Mouse (Mus musculus) embryonic facial prominence, embryonic 14.5 days (tissue): ENCODE data around the gene Krt35. TPM values are rescaled to one million over a fixed set of nuclear protein-coding genes. Genes with fewer than 3 reads are reported as not detected.

ENCODE experiments used
- ATAC-seq: fragments of 200-750 bp; cut with Nextera tagmentation; 2 replicates; pipeline ENCODE4 v1.8.0; 2017; ENCODE audit warnings: low read depth, moderate number of reproducible peaks, moderate TSS enrichment
- DNase-seq: peaks from one replicate; pipeline ENCODE4 v3.0.0-alpha.2; 2015; ENCODE audit warnings: low spot score
- H3K27ac ChIP-seq: fragments of 300-500 bp; sonication (generic); replicated peaks from 2 replicates; pipeline ENCODE4 v1.5.1; 2014; ENCODE audit warnings: low read depth, mild to moderate bottlenecking, low read length, moderate library complexity
- H3K27me3 ChIP-seq: fragments of 300-500 bp; sonication (generic); replicated peaks from 2 replicates; pipeline ENCODE4 v1.6.1; 2014; ENCODE audit warnings: low read length; ENCODE audit not compliant: control insufficient read depth, insufficient read depth
- H3K36me3 ChIP-seq: fragments of 300-500 bp; sonication (generic); 2 replicates; pipeline ENCODE4 v1.6.1; 2014; ENCODE audit warnings: low read length, mixed read lengths; ENCODE audit not compliant: control insufficient read depth, insufficient read depth
- H3K4me1 ChIP-seq: fragments of 300-500 bp; sonication (generic); 2 replicates; pipeline ENCODE4 v1.6.1; 2014; ENCODE audit warnings: antibody characterized with exemption, low read length; ENCODE audit not compliant: control insufficient read depth, insufficient read depth
- H3K4me2 ChIP-seq: fragments of 300-500 bp; sonication (generic); 2 replicates; pipeline ENCODE4 v1.6.1; 2014; ENCODE audit warnings: low read depth, mild to moderate bottlenecking, low read length, moderate library complexity, mixed read lengths
- H3K4me3 ChIP-seq: fragments of 300-500 bp; sonication (generic); 2 replicates; pipeline ENCODE4 v1.5.1; 2014; ENCODE audit warnings: low read depth, mild to moderate bottlenecking, low read length
- H3K9ac ChIP-seq: fragments of 300-500 bp; sonication (generic); 2 replicates; pipeline ENCODE4 v1.6.1; 2014; ENCODE audit warnings: low read depth, mild to moderate bottlenecking, low read length, moderate library complexity, mixed read lengths
- H3K9me3 ChIP-seq: fragments of 300-500 bp; sonication (generic); 2 replicates; pipeline ENCODE4 v1.6.1; 2016; ENCODE audit warnings: low read length; ENCODE audit not compliant: control insufficient read depth
- WGBS: fragments of 180-500 bp; shearing (Covaris S2); extraction: QIAGEN DNeasy Blood & Tissue Kit; methylation state at CpG from one replicate; pipeline ENCODE4 v1.1.7; 2014; 5-methylcytosine and 5-hydroxymethylcytosine counted together
- polyA plus RNA-seq: library from polyadenylated mRNA; unstranded; fragments of >200 nt; fragmentation: Nextera tagmentation; extraction: Ambion mirVana; gene quantifications from 2 replicates; pipeline ENCODE4 v1.2.1, GENCODE M21; 2014

Gene Krt35
- polyA plus RNA-seq, 1 experiment from 2014 or later, result 2.9 TPM

DNA sequence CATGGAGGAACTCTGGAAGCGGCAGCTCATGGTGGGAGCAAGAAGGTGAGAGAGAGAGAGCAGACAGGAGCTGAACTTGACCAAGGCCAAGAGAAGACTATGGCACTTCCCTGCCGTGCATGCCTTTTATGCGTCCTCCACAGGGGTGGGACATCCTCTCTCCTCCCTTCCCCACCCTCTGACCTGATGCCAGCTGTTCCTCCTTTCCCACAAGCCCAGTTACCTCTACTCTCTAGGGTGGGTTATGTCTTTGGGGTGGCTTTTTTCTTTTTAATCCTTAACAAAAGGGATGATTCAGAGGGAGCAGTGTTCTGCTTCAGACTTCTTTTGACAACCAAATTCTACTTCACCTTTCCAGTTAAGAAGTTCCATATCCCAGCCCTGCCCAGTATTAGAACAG, 25.4 kb upstream of the Krt35 start, which contains the start of gene Krt13:
Gene Krt13 (minus strand): TSS at position 101 of the 400 bp plus-strand sequence.
- no peaks in the 10 kb centered on the region for H3K36me3 ChIP-seq
- no peak within 1 kb of the TSS for H3K27ac ChIP-seq
- WGBS, result 69% methylated on average over 3 of the region's 3 CpGs
- ATAC-seq, result no peak
- H3K4me3 ChIP-seq, result no peak within 1 kb of the TSS
- H3K4me2 ChIP-seq, result no peak within 1 kb of the TSS
- no peak within 1 kb of the TSS for H3K9ac ChIP-seq
- H3K27me3 ChIP-seq, result no peaks in the 10 kb centered on the region
- no peaks in the 10 kb centered on the region for H3K4me1 ChIP-seq
- H3K9me3 ChIP-seq, result no peaks in the 10 kb centered on the region
- no peak for DNase-seq

DNA sequence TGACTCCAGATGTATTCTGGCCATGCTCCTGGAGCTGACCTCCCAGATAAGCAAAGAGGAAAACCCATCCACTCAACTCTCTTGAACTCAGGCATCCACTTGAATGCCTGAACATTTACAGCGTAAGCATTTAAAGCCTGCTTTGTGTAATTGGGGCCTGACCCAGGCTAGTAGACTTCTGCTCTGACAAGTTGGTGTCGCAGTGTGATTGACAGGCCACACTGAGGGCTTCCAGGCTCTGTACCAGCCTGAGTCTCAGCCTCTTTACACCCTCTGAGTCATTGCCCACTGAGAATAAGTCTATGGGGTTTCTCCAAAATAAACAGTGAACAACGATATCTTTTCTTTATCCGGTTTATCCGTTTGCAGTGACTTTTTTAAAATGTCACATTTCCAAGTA, 24.3 kb upstream of the Krt35 start:
- no peak for DNase-seq
- Histone ChIP-seq H3K4me3 (no peak overlapping the region), H3K36me3 (no peaks in the 10 kb centered on the region), H3K9me3 (no peaks in the 10 kb centered on the region), H3K9ac (no peak overlapping the region), H3K27ac (no peak overlapping the region), H3K4me1 (no peaks in the 10 kb centered on the region), H3K27me3 (no peaks in the 10 kb centered on the region), H3K4me2 (no peak overlapping the region)
- WGBS, result 82% methylated on average over 5 of the region's 5 CpGs
- no peak for ATAC-seq

DNA sequence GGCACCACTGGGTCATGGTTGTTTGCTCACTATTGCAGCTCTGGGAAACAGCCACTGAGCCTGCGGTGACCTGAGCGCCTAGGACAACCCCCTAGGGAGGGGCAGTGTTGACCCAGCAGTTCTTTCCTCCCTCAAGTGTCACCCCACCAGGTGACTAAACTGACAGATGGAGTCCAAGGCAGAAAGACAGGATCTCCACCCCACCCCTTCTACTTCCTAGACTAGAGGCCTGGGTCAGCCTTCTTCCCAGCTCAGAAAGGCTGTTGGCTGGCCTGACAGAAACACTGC, 17.6 kb upstream of the Krt35 start:
- DNase-seq (no peak), ATAC-seq (no peak)
- no peaks in the 10 kb centered on the region for H3K36me3 ChIP-seq
- no peak overlapping the region for H3K27ac ChIP-seq
- H3K9ac ChIP-seq, result no peak overlapping the region
- H3K4me1 ChIP-seq, result no peaks in the 10 kb centered on the region
- 76% methylated on average over 2 of the region's 2 CpGs for WGBS
- H3K4me3 ChIP-seq, result no peak overlapping the region
- H3K9me3 ChIP-seq, result no peaks in the 10 kb centered on the region
- no peaks in the 10 kb centered on the region for H3K27me3 ChIP-seq
- H3K4me2 ChIP-seq, result no peak overlapping the region

DNA sequence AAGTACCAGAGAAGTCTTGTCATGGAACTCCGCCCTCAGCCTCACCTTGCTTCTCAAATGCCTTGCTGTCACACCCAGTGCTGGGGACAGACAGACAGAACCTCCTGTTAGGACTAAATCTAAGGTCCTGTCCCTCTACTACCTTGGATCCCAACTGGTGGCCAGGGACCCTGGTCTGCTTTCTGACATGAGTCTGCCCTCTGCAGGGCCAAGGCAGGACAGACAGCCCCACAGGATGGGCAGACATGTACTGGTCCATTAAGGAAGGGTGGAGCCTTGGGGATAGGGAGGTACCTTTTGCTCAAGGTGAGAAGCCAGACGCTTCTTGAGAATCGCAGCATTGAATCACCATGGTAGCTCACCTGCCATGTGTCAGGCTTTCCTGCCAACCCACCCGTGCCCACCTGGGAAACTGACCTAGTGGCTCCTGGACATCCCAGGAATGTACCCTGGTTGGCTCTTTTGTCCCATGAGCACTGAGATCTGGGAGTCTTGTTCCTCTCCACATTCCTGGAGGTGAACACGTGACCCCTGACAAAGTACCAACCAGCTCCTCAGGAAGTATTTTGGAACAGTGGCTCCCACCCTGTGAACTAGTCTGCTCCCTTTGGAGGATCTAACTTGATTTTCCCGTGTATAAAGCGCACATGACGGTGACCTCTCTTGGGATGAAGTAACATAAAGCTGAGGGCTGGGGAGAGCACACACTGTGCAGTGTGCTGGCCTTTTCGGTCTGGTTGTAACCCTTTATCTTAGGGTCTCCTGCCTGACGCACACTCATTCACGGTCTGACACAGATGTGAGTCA, 17.1 kb upstream of the Krt35 start:
- Histone ChIP-seq H3K27me3 (no peaks in the 10 kb centered on the region), H3K4me3 (no peak overlapping the region), H3K9me3 (no peaks in the 10 kb centered on the region), H3K4me2 (no peak overlapping the region), H3K4me1 (no peaks in the 10 kb centered on the region), H3K9ac (no peak overlapping the region), H3K27ac (no peak overlapping the region), H3K36me3 (no peaks in the 10 kb centered on the region)
- no peak for DNase-seq
- no peak for ATAC-seq
- 78% methylated on average over 11 of the region's 11 CpGs for WGBS

DNA sequence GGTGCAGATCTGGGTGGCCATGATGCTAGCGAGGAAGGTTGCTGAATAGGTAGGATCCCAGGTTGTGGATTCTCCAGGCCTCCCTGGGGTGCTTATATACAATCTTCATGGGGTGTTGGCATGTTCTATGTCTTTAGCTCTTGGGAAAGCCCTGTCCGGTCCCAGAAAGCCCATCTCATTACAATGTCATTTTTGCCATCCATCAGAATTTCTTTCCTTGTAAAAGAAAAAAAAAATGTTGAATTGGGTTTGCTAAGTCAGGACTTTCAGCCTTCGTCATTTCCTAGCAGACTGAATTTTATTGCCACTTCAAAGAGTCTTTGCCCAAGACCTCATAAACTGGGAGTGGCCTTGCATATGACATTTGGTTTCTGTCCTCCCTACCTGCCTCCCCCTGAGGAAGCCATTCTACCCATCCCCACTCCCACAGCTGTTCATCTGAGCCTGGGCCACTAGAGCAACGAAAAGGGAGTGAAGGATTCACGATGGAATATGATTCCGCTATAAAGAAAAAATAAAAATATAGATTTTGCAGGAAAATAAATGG, 9.6 kb upstream of the Krt35 start, which contains the start of gene Krt36:
Gene Krt36 (minus strand): TSS at position 51 of the 547 bp plus-strand sequence.
- no peak for ATAC-seq
- 81% methylated on average over 6 of the region's 6 CpGs for WGBS
- Histone ChIP-seq H3K27me3 (no peaks in the 10 kb centered on the region), H3K27ac (no peak within 1 kb of the TSS), H3K36me3 (no peaks in the 10 kb centered on the region), H3K4me2 (no peak within 1 kb of the TSS), H3K9me3 (no peaks in the 10 kb centered on the region), H3K4me3 (no peak within 1 kb of the TSS), H3K4me1 (no peaks in the 10 kb centered on the region), H3K9ac (no peak within 1 kb of the TSS)
- no peak for DNase-seq

DNA sequence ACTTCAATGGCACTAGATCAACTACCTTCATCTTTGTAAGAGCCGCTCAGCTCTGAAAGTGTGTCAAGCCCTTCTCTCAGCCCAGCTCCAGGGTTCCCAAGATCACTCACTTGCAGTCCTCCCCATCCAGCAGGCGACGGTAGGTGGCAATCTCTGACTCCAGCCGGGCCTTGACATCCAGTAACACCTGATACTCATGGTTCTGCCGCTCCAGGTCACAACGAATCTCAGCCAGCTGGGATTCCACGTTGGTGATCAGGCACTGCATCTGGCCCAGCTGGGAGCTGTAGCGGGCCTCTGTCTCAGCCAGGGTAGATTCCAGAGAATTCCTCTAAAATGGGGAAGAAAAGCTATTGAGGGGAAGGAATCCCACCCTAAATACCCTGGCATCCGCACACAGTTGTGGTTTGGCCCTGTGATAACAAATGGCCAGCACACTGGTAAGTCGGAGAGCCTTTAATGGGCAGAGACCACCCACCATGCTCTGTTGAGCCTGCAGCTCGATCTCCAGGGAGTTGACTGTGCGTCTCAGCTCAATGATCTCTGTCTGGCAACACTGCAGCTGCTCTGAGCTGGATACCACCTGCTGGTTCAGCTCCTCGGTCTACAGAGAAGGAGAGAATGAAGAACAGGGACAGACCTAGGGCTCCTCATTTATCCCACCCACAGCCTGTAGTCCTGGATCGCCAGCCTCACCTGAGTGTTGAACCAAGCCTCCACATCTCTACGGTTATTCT, 6.8 kb upstream of the Krt35 start:
- no peaks in the 10 kb centered on the region for H3K9me3 ChIP-seq
- no peak overlapping the region for H3K27ac ChIP-seq
- no peak overlapping the region for H3K9ac ChIP-seq
- no peak overlapping the region for H3K4me3 ChIP-seq
- H3K36me3 ChIP-seq, result no peaks in the 10 kb centered on the region
- no peaks in the 10 kb centered on the region for H3K4me1 ChIP-seq
- H3K4me2 ChIP-seq, result no peak overlapping the region
- no peak for ATAC-seq
- WGBS, result 61% methylated on average over 15 of the region's 15 CpGs
- H3K27me3 ChIP-seq, result no peaks in the 10 kb centered on the region
- peak; percentile 43 for DNase-seq

DNA sequence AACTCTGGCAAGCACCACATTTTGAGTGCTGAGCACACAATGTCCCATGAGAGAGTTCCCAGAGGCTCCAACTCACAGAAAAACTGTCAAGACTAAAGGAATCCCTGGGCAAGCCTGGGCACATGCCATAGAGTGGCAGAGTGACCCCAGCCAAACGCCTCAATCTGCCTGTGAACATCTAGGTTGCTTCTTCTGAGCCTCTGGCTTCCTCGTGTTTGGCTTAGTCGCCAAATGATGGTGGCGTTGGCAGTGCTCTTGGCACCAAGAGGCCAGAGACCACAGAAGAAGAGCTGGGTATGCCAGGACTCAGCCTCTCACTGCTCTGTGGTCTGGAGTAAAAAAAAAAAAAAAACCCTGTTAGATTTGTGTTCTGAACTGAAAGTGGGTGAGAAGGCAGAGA, 4.3 kb upstream of the Krt35 start:
- H3K9me3 ChIP-seq, result no peaks in the 10 kb centered on the region
- H3K4me3 ChIP-seq, result no peak overlapping the region
- no peak overlapping the region for H3K9ac ChIP-seq
- no peaks in the 10 kb centered on the region for H3K27me3 ChIP-seq
- no peak for DNase-seq
- H3K27ac ChIP-seq, result no peak overlapping the region
- WGBS, result 76% methylated on average over 4 of the region's 4 CpGs
- H3K4me2 ChIP-seq, result no peak overlapping the region
- H3K36me3 ChIP-seq, result no peaks in the 10 kb centered on the region
- H3K4me1 ChIP-seq, result no peaks in the 10 kb centered on the region
- ATAC-seq, result no peak

DNA sequence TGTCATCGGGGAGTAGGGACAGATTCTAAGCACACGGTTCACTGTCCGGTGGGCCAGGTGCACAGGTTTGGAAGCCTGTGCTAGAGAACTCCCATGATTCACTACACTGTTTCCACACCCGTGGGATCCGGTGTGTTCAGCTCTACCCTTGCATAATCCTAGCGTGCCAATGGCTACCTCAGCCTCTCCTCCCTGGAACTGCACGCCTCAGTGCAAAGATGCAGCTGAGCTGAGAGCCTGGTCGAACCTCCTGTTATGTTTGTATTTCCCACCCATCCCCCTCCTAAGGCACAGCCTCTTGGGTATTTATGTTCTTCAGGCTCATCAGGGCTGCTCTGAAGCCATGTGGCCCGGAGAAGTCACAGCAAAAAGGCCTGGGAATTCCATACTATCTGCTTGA, 1.8 kb upstream of the Krt35 start:
- H3K4me1 ChIP-seq, result no peaks in the 10 kb centered on the region
- H3K27me3 ChIP-seq, result no peaks in the 10 kb centered on the region
- no peak overlapping the region for H3K4me3 ChIP-seq
- no peaks in the 10 kb centered on the region for H3K36me3 ChIP-seq
- H3K9me3 ChIP-seq, result no peaks in the 10 kb centered on the region
- ATAC-seq (no peak), DNase-seq (peak; percentile 30)
- H3K9ac ChIP-seq, result no peak overlapping the region
- H3K27ac ChIP-seq, result no peak overlapping the region
- WGBS, result 49% methylated on average over 9 of the region's 9 CpGs
- H3K4me2 ChIP-seq, result no peak overlapping the region
